ENCODE assay signal across 21 mouse cellular contexts in genomic region chr1:151893976-151894375, GRCm38 (mm10).
A peak's percentile ranks its signal among the peaks of the same experiment; 100 is the strongest.
DNase-seq lines count a peak whose midpoint lies in the region; ATAC-seq and TF ChIP-seq lines count a peak whose summit lies in the region.
"Had no signal": no experiment of that assay in that cellular context is flagged by ENCODE, and none has a peak within 500 bp of the region (broad histone marks: within the 10 kb centered on the region; RNA-seq: fewer than 3 reads in every experiment).

No protein-coding gene starts in this region.

- 67% methylated on average over 5 of the region's 5 CpGs for WGBS in lung, embryonic 14.5 days

- no peak for ATAC-seq in lung, embryonic 14.5 days (ENCODE audit: insufficient read depth)
- ATAC-seq: forebrain, embryonic 15.5 days; lung, postnatal 0 days had no signal

- no peak overlapping the region for H3K27ac ChIP-seq in lung, embryonic 14.5 days (ENCODE audit: low read depth)
- H3K27ac ChIP-seq: embryonic facial prominence, embryonic 10.5 days; forebrain, embryonic 15.5 days; hindbrain, embryonic 13.5 days; limb, embryonic 15.5 days; liver, embryonic 15.5 days; midbrain, embryonic 12.5 days; neural tube, embryonic 13.5 days; stomach, embryonic 15.5 days had no signal

- H3K9ac ChIP-seq in lung, embryonic 14.5 days: no peak overlapping the region
- H3K9ac ChIP-seq: forebrain, embryonic 15.5 days; hindbrain, embryonic 13.5 days; limb, embryonic 15.5 days; liver, embryonic 15.5 days; midbrain, embryonic 12.5 days; neural tube, embryonic 13.5 days; stomach, embryonic 15.5 days had no signal

- no peak for TF ChIP-seq CTCF in lung, embryonic 14.5 days (IDR thresholded peaks at IDR 0.05; ENCODE audit: low read depth)

- no peak overlapping the region for H3K4me2 ChIP-seq in lung, embryonic 14.5 days
- H3K4me2 ChIP-seq: forebrain, embryonic 15.5 days; hindbrain, embryonic 13.5 days; limb, embryonic 15.5 days; liver, embryonic 15.5 days; midbrain, embryonic 12.5 days; neural tube, embryonic 13.5 days; stomach, embryonic 15.5 days had no signal

- DNase-seq in lung, embryonic 14.5 days: peak; percentile 19
- no peak for DNase-seq in lung, postnatal 25 days (ENCODE audit: low spot score)
- DNase-seq in Muller cell, postnatal 12 days (ENCODE audit: inconsistent ontology term): peak; percentile 17
- peak; percentile 26 for DNase-seq in induced T-regulatory cell, adult 2 months (ENCODE audit: low read depth)
- peak; percentile 16 to 43 for DNase-seq in natural killer cell, adult 2 months (ENCODE audit: low spot score in 2 of 2)
- DNase-seq in lung, adult 18-20 months: no peak
- no peak for DNase-seq in frontal cortex, postnatal 36 days (ENCODE audit: low spot score in 2 of 2)
- DNase-seq: adrenal gland, adult 2 months; cerebellum, adult 8-10 months; gastrocnemius, postnatal 14 days; left cerebral cortex, postnatal 4 days; thymus, postnatal 4 days had no signal

- no peak overlapping the region for H3K4me3 ChIP-seq in lung, embryonic 14.5 days (ENCODE audit: low read depth, low read length)
- H3K4me3 ChIP-seq: embryonic facial prominence, embryonic 10.5 days; forebrain, embryonic 15.5 days; hindbrain, embryonic 13.5 days; limb, embryonic 15.5 days; liver, embryonic 15.5 days; midbrain, embryonic 12.5 days; neural tube, embryonic 13.5 days; stomach, embryonic 15.5 days had no signal

- no peaks in the 10 kb centered on the region for H3K27me3 ChIP-seq in lung, embryonic 14.5 days (ENCODE audit: insufficient read depth, low read length)
- H3K27me3 ChIP-seq: forebrain, embryonic 15.5 days; hindbrain, embryonic 13.5 days; limb, embryonic 15.5 days; liver, embryonic 15.5 days; midbrain, embryonic 12.5 days; neural tube, embryonic 13.5 days; stomach, embryonic 15.5 days had no signal

- H3K4me1 ChIP-seq in lung, embryonic 14.5 days (ENCODE audit: insufficient read depth): peaks cover 15% of the 10 kb centered on the region; the same call in 1 of the 2 replicates
- H3K4me1 ChIP-seq: liver, embryonic 15.5 days had no signal

- H3K36me3 ChIP-seq in lung, embryonic 14.5 days (ENCODE audit: insufficient read depth): no peaks in the 10 kb centered on the region
- H3K36me3 ChIP-seq: forebrain, embryonic 15.5 days; liver, embryonic 15.5 days; stomach, embryonic 15.5 days had no signal

- no peaks in the 10 kb centered on the region for H3K9me3 ChIP-seq in lung, embryonic 14.5 days (ENCODE audit: low read depth, low read length)
- H3K9me3 ChIP-seq: embryonic facial prominence, embryonic 10.5 days; forebrain, embryonic 15.5 days; hindbrain, embryonic 13.5 days; limb, embryonic 15.5 days; liver, embryonic 15.5 days; midbrain, embryonic 12.5 days; neural tube, embryonic 13.5 days; stomach, embryonic 15.5 days had no signal

Comparison
In these comparisons a context has a peak if more than half of its experiments do, and no peak if none do; other contexts are left out.
1. DNase-seq: peak in lung, embryonic 14.5 days (single experiment), Muller cell, postnatal 12 days (single experiment), induced T-regulatory cell, adult 2 months (single experiment) and natural killer cell, adult 2 months (2 of 2); none in lung, postnatal 25 days (single experiment), lung, adult 18-20 months (0 of 2) and frontal cortex, postnatal 36 days (0 of 2).